Mouse (Mus musculus): ENCODE data around the gene Dnajc11. TPM values are rescaled to one million over a fixed set of nuclear protein-coding genes. Genes with fewer than 3 reads are reported as not detected.

Gene Dnajc11
- polyA plus RNA-seq, 1 experiment from 2014 or later: 91.3 TPM

GRCm38 (mm10) chr4:151919135-151919840 lies 14.2 kb upstream of the Dnajc11 start:
- H3K4me3 ChIP-seq (ENCODE audit: low read depth, low read length): no peak overlapping the region
- H3K27ac ChIP-seq (ENCODE audit: low read depth, low read length): no peak overlapping the region
- no peak overlapping the region for H3K9ac ChIP-seq (ENCODE audit: low read length)
- WGBS: 69% methylated on average over 20 of the region's 20 CpGs
- no peaks in the 10 kb centered on the region for H3K4me1 ChIP-seq (ENCODE audit: control insufficient read depth, insufficient read depth, low read length)
- no peak for ATAC-seq (ENCODE audit: insufficient read depth, low FRiP score, low TSS enrichment)
- H3K4me2 ChIP-seq (ENCODE audit: low read depth): no peak overlapping the region
- no peaks in the 10 kb centered on the region for H3K27me3 ChIP-seq (ENCODE audit: control insufficient read depth, insufficient read depth, low read length)
- DNase-seq (ENCODE audit: low spot score): peak; percentile 34
- H3K36me3 ChIP-seq (ENCODE audit: control insufficient read depth, insufficient read depth, low read length): no peaks in the 10 kb centered on the region
- H3K9me3 ChIP-seq (ENCODE audit: control insufficient read depth, low read length): peaks cover 4% of the 10 kb centered on the region; the same call in 1 of the 2 replicates

GRCm38 (mm10) chr4:151919900-151920643 lies 13.4 kb upstream of the Dnajc11 start:
- no peak overlapping the region; the same call in 1 of the 2 replicates for H3K9ac ChIP-seq (ENCODE audit: low read length)
- H3K27me3 ChIP-seq (ENCODE audit: control insufficient read depth, insufficient read depth, low read length): no peaks in the 10 kb centered on the region
- peak; percentile 76 for DNase-seq (ENCODE audit: low spot score)
- 21% methylated on average over 16 of the region's 16 CpGs for WGBS
- H3K4me2 ChIP-seq (ENCODE audit: low read depth): peak overlapping the region; percentile 35
- no peaks in the 10 kb centered on the region for H3K4me1 ChIP-seq (ENCODE audit: control insufficient read depth, insufficient read depth, low read length)
- no peaks in the 10 kb centered on the region for H3K36me3 ChIP-seq (ENCODE audit: control insufficient read depth, insufficient read depth, low read length)
- H3K9me3 ChIP-seq (ENCODE audit: control insufficient read depth, low read length): peaks cover 4% of the 10 kb centered on the region; the same call in 1 of the 2 replicates
- no peak for ATAC-seq (ENCODE audit: insufficient read depth, low FRiP score, low TSS enrichment)
- no peak overlapping the region for H3K27ac ChIP-seq (ENCODE audit: low read depth, low read length)
- H3K4me3 ChIP-seq (ENCODE audit: low read depth, low read length): no peak overlapping the region

GRCm38 (mm10) chr4:151922124-151922523 lies 11.4 kb upstream of the Dnajc11 start:
- no peak for ATAC-seq (ENCODE audit: insufficient read depth, low FRiP score, low TSS enrichment)
- 94% methylated on average over 3 of the region's 3 CpGs for WGBS

DNA sequence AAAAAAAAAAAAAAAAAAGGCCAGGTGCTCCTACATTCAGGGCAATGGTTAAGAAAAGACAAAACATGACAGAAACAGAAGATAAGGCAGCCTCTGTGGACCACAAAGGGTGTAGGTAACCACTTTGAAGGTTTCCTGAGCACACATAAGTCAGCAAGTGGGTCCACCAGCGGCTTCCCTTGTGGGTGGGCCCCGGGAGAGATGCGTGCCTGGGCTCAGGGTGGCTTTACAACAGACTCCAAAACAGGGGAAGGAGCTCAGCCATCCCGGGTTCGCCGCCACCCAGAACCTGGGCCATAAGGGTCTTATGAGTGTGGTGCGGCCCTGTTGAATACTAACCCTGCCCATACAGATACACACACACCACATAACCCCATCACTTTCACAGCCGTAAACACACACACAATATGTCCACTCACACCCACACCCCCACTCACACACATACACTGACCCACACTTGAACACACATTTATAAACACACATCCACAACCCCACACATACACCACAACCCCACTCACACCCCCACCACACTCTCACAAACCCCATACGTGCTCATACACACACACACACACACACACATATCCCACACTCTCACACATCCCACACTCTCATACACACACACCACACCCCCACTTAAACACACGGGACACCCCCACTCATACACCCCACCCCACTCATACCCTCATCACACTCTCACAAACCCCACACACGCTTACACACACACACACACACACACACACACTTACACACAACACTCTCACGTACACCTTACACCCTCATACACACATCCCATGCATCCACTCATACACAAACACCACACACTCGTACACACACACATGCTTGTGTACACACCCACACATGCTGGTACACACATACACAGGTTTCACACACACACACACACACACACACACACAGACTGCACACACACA lies 651 bp upstream of the Dnajc11 start:
- Histone ChIP-seq H3K9me3 (ENCODE audit: control insufficient read depth, low read length) (no peaks in the 10 kb centered on the region), H3K9ac (ENCODE audit: low read length) (no peak overlapping the region), H3K36me3 (ENCODE audit: control insufficient read depth, insufficient read depth, low read length) (no peaks in the 10 kb centered on the region), H3K27ac (ENCODE audit: low read depth, low read length) (no peak overlapping the region), H3K4me1 (ENCODE audit: control insufficient read depth, insufficient read depth, low read length) (peaks cover 10% of the 10 kb centered on the region), H3K4me3 (ENCODE audit: low read depth, low read length) (peak overlapping the region; percentile 100), H3K4me2 (ENCODE audit: low read depth) (no peak overlapping the region; the same call in 1 of the 2 replicates), H3K27me3 (ENCODE audit: control insufficient read depth, insufficient read depth, low read length) (no peaks in the 10 kb centered on the region)
- DNase-seq (ENCODE audit: low spot score): no peak
- WGBS: 82% methylated on average over 13 of the region's 13 CpGs
- ATAC-seq (ENCODE audit: insufficient read depth, low FRiP score, low TSS enrichment): peak; percentile 67

More at GRCm38 (mm10) chr4:151922124-151922523, 11.4 kb upstream of the Dnajc11 start:
- Histone ChIP-seq H3K9me3 (ENCODE audit: control insufficient read depth, low read length) (peaks cover 4% of the 10 kb centered on the region; the same call in 1 of the 2 replicates), H3K4me2 (ENCODE audit: low read depth) (no peak overlapping the region), H3K27ac (ENCODE audit: low read depth, low read length) (no peak overlapping the region), H3K4me3 (ENCODE audit: low read depth, low read length) (no peak overlapping the region), H3K9ac (ENCODE audit: low read length) (no peak overlapping the region), H3K4me1 (ENCODE audit: control insufficient read depth, insufficient read depth, low read length) (no peaks in the 10 kb centered on the region), H3K27me3 (ENCODE audit: control insufficient read depth, insufficient read depth, low read length) (no peaks in the 10 kb centered on the region), H3K36me3 (ENCODE audit: control insufficient read depth, insufficient read depth, low read length) (no peaks in the 10 kb centered on the region)
- no peak for DNase-seq (ENCODE audit: low spot score)

DNA sequence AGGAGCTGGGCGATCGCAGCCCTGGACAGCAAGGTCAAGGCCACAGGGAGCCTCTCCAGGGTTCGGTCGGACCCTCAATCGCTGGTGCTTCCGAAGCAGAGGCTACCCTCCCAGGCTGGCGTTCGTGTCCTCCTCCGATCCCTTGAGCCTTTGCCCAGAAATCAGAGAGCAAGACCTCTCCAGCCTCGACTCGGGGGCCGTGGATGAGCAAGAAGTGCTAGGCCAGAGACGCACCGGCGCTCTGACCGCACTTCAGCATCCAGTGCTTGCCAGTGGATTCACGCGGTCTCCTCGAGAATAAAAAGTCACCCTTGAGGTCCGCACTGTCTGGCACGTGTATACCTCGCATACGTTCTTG lies 703 bp downstream of the Dnajc11 start:
- Histone ChIP-seq H3K27ac (ENCODE audit: low read depth, low read length) (no peak overlapping the region), H3K4me1 (ENCODE audit: control insufficient read depth, insufficient read depth, low read length) (peaks cover 10% of the 10 kb centered on the region), H3K4me2 (ENCODE audit: low read depth) (peak overlapping the region; percentile 97), H3K9me3 (ENCODE audit: control insufficient read depth, low read length) (no peaks in the 10 kb centered on the region), H3K9ac (ENCODE audit: low read length) (peak overlapping the region; percentile 96), H3K36me3 (ENCODE audit: control insufficient read depth, insufficient read depth, low read length) (no peaks in the 10 kb centered on the region), H3K27me3 (ENCODE audit: control insufficient read depth, insufficient read depth, low read length) (no peaks in the 10 kb centered on the region), H3K4me3 (ENCODE audit: low read depth, low read length) (peak overlapping the region; percentile 100)
- no peak for ATAC-seq (ENCODE audit: insufficient read depth, low FRiP score, low TSS enrichment)
- under 1% methylated on average over 23 of the region's 23 CpGs for WGBS
- no peak for DNase-seq (ENCODE audit: low spot score)

DNA sequence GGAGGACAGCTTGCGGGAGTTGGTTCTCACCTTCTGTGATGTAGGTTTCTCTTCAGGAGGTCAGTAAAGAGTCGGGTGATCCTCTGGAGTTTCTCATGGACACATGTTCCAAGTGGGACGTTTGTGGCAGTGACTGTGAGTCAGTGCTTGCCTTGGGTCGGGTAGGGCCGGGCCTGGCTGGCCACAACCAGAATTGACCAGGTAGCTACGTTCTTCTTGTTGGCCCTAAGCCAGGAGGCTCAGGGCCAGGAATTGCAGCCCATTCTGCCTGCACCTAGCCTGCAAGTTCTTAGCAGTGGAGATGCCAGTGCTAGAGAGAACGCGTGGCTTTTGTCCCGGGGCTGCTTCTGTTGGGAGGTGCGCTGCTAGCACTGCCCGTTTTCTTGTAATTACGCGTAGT lies 4.0 kb downstream of the Dnajc11 start:
- WGBS: 93% methylated on average over 13 of the region's 13 CpGs
- H3K4me2 ChIP-seq (ENCODE audit: low read depth): no peak overlapping the region
- H3K4me1 ChIP-seq (ENCODE audit: control insufficient read depth, insufficient read depth, low read length): peaks cover 10% of the 10 kb centered on the region
- no peaks in the 10 kb centered on the region for H3K36me3 ChIP-seq (ENCODE audit: control insufficient read depth, insufficient read depth, low read length)
- no peak overlapping the region for H3K27ac ChIP-seq (ENCODE audit: low read depth, low read length)
- no peak overlapping the region for H3K9ac ChIP-seq (ENCODE audit: low read length)
- no peak overlapping the region for H3K4me3 ChIP-seq (ENCODE audit: low read depth, low read length)
- ATAC-seq (ENCODE audit: insufficient read depth, low FRiP score, low TSS enrichment): no peak
- no peak for DNase-seq (ENCODE audit: low spot score)
- no peaks in the 10 kb centered on the region for H3K27me3 ChIP-seq (ENCODE audit: control insufficient read depth, insufficient read depth, low read length)
- H3K9me3 ChIP-seq (ENCODE audit: control insufficient read depth, low read length): no peaks in the 10 kb centered on the region

- peaks cover 10% of the 10 kb centered on the region for H3K4me1 ChIP-seq (ENCODE audit: control insufficient read depth, insufficient read depth, low read length)
- whole genome bisulfite sequencing: 92% methylated on average over 3 of the region's 3 CpGs
- no peak overlapping the region for H3K4me2 ChIP-seq (ENCODE audit: low read depth)
- H3K4me3 ChIP-seq (ENCODE audit: low read depth, low read length): no peak overlapping the region
- no peaks in the 10 kb centered on the region for H3K36me3 ChIP-seq (ENCODE audit: control insufficient read depth, insufficient read depth, low read length)
- no peak for ATAC-seq (ENCODE audit: insufficient read depth, low FRiP score, low TSS enrichment)
- H3K9me3 ChIP-seq (ENCODE audit: control insufficient read depth, low read length): no peaks in the 10 kb centered on the region
- H3K9ac ChIP-seq (ENCODE audit: low read length): no peak overlapping the region
- H3K27me3 ChIP-seq (ENCODE audit: control insufficient read depth, insufficient read depth, low read length): no peaks in the 10 kb centered on the region
- H3K27ac ChIP-seq (ENCODE audit: low read depth, low read length): no peak overlapping the region
- no peak for DNase-seq (ENCODE audit: low spot score)
Observed at GRCm38 (mm10) chr4:151938089-151938488, 4.6 kb downstream of the Dnajc11 start.

- no peaks in the 10 kb centered on the region for H3K36me3 ChIP-seq (ENCODE audit: control insufficient read depth, insufficient read depth, low read length)
- no peaks in the 10 kb centered on the region for H3K4me1 ChIP-seq (ENCODE audit: control insufficient read depth, insufficient read depth, low read length)
- H3K4me2 ChIP-seq (ENCODE audit: low read depth): no peak overlapping the region
- DNase-seq (ENCODE audit: low spot score) (no peak), ATAC-seq (ENCODE audit: insufficient read depth, low FRiP score, low TSS enrichment) (no peak)
- no peaks in the 10 kb centered on the region for H3K9me3 ChIP-seq (ENCODE audit: control insufficient read depth, low read length)
- H3K27me3 ChIP-seq (ENCODE audit: control insufficient read depth, insufficient read depth, low read length): no peaks in the 10 kb centered on the region
- H3K4me3 ChIP-seq (ENCODE audit: low read depth, low read length): no peak overlapping the region
- no peak overlapping the region for H3K9ac ChIP-seq (ENCODE audit: low read length)
- 94% methylated on average over 11 of the region's 11 CpGs for WGBS
- H3K27ac ChIP-seq (ENCODE audit: low read depth, low read length): no peak overlapping the region
Observed at GRCm38 (mm10) chr4:151946211-151946610, 12.7 kb downstream of the Dnajc11 start.

All from neural tube, embryonic 11.5 days (tissue).